Mouse (Mus musculus) lung, postnatal 14 days (tissue): Measurements from ENCODE around the gene Itk.

ENCODE experiments used
- DNase-seq: peaks from one replicate; pipeline ENCODE4 v3.0.0; 2021

Gene Itk

GRCm38 (mm10) chr11:46348416-46348815 is 40.9 kb downstream of the Itk start:
- DNase-seq = no peak

DNA sequence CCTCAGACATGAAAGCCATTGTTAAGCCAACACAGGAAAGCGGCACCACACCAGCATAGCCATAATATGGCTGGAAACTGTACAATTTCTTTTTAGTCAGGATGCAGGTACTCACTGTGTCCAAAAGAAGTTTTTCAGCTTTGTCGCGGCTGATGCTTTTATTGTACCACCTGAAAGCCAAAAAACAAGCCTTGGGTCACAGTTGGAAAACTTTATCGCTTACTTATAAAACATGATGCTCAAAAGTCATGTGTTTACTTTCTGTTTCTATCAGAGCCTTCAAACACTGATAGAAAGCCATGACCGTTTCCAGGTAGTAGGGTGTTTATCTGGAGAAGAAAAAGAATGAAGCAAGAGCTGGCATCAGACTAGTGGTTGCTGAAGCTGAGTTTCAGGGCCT is 41.6 kb downstream of the Itk start:
- DNase-seq = no peak

GRCm38 (mm10) chr11:46343886-46344546 is 45.3 kb downstream of the Itk start:
- DNase-seq = peak; percentile 2

GRCm38 (mm10) chr11:46341960-46342359 is 47.4 kb downstream of the Itk start:
- no peak for DNase-seq

- DNase-seq = no peak
Measured at GRCm38 (mm10) chr11:46336020-46336419, 53.3 kb downstream of the Itk start.

GRCm38 (mm10) chr11:46332217-46332616 is 57.1 kb downstream of the Itk start:
- DNase-seq = no peak

- no peak for DNase-seq
Measured at GRCm38 (mm10) chr11:46326271-46327015, 62.9 kb downstream of the Itk start.

- DNase-seq = no peak
Measured at GRCm38 (mm10) chr11:46321559-46321958, 67.8 kb downstream of the Itk start.

- DNase-seq = no peak
Measured at GRCm38 (mm10) chr11:46314534-46314933, 74.8 kb downstream of the Itk start.

DNA sequence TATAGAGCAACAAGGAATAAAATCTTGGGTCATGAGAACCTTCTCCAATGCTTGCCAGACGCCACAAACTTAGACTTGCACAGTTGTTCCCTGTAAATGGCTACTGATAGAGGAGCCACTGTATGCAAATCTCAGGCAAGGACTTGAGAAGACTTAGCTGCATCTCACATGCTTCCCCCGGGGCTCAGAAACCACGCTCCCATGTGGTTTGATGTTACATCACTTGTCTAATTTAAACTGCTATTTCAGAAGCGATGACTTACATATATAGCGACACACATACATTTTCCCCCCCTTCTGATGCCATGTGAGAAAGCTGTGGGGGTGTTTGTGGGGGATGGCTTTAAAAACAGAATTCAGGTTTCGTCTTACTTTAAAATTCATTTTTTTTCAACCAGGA is 75.5 kb downstream of the Itk start:
- no peak for DNase-seq

DNA sequence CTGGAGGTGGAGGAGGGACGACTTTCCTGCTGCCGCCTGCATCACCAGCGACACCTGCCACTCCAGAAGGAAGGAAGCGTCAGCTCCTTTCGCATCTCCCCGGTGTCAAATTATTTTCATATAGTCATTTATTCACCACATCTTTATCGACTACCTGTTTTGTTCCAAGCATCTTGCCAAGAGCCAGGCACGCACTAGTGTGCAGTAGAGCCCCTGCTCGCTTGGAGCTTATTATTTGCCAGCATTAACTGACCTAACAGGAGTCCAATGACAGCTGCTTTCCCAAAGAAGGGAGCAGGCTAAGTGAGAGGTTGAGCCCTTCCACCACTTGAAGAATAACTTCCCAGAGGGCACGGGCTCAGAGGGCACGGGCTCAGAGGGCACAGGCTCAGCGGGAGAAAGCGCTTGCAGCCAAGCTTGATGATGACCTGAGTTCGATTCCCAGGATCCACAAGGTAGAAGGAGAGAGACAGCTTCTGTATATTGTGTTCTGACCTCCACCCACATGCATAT is 76.7 kb downstream of the Itk start, which contains the start of gene Cyfip2:
Gene Cyfip2 (minus strand): TSS at position 337 of the 513 bp plus-strand sequence.
- DNase-seq = no peak

- peak; percentile 37 for DNase-seq
Measured at GRCm38 (mm10) chr11:46311703-46312522, 77.4 kb downstream of the Itk start.

- no peak for DNase-seq
Measured at GRCm38 (mm10) chr11:46311181-46311702, 78.1 kb downstream of the Itk start.

GRCm38 (mm10) chr11:46310647-46311063 is 78.7 kb downstream of the Itk start:
- DNase-seq = no peak

GRCm38 (mm10) chr11:46309808-46310555 is 79.3 kb downstream of the Itk start:
- DNase-seq = no peak

GRCm38 (mm10) chr11:46309111-46309741 is 80.1 kb downstream of the Itk start:
- peak; percentile 22 for DNase-seq

DNA sequence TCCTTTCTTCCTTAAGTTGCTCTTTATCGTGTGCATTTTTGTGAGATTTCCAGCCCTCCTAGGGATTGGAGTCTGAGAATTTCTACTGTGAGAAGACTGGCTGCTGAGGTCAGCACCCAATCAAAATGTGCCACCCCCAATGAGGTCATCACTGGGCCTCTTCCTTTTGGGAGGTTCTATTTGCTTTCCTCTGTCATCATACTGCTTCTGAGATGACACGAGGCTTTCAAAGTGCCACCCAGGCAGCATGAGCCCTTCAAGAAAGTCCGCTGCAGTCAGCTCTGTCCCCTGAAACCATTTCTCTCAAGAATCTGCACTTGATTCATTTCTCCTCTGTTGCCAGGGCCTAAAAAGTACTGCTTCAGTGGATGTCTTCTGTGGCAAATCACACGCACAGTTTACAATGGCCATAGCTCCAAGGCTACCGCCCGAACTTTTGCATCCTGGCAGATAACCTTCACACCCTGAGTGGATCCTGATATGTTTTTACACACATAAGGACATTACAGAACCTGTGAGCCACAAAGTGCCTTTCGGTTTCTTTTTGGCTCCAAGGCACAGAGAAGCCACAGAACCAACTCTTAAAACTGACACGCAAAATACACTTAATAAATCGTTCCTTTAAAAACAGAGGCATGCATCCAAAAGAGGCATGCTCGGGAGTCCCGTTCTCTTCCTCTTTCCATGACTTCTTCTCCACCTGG is 80.9 kb downstream of the Itk start:
- no peak for DNase-seq

GRCm38 (mm10) chr11:46307768-46308167 is 81.5 kb downstream of the Itk start:
- no peak for DNase-seq

DNA sequence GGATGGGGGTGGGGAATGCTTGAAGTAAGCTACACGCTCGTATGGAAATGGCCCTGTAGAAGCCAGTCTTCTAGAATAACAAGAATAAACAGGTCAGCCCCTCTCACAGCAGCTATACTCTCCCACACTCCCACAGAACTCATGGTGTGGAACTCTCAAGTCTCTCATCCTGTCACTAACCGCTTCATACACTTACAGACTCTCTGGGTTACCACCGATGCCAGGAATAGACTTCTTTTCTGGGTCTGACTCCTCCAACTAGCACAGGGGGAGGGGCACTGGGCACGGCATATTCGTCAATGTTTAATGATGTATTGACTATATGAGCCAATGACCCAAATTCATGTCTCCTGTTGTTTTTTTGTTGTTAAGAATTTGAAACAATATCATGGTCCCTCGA is 82.5 kb downstream of the Itk start:
- no peak for DNase-seq

DNA sequence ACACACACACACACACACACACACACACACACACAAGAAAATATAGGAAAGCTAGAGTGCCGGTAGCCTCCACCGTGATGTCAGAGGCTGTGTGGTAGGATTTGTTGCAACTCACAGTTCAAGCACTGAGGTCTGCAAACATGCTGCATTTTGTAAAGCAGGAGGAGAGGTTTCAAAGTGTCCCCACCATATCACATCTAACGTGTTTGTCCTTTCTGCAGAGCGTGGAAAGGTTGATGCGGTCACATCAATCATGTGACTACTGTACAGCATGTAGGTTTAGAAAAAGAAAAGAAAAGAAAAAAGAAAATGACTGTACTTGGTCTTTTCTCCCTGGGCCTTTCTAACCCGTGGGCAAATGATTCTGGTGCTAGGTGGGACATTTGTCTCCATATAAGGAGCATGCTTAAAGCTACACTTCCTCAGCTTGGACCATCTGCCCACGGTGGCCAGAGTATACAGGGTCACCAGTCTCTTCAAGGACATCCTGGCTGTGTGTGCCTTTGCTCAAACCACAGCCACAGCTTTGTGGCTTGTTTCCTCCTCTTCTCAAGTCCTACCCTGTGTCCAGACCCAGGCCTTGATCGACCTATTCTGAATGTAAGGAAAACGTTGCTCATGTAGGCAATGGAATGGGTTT is 83.3 kb downstream of the Itk start:
- DNase-seq = no peak
